Mouse (Mus musculus) embryonic facial prominence, embryonic 13.5 days (tissue): ENCODE results near the gene Polg. TPM values are rescaled to one million over a fixed set of nuclear protein-coding genes. Genes with fewer than 3 reads are reported as not detected.

Source experiments
- ATAC-seq: fragments of 200-750 bp; cut with Nextera tagmentation; 2 replicates; pipeline ENCODE4 v1.8.0; 2017; ENCODE audit warnings: low read depth; ENCODE audit not compliant: insufficient number of reproducible peaks, insufficient read depth, low FRiP score, low TSS enrichment
- H3K27ac ChIP-seq: fragments of 300-500 bp; sonication (generic); 2 replicates; pipeline ENCODE4 v1.5.1; 2015; ENCODE audit warnings: moderate library complexity, mild to moderate bottlenecking, inconsistent platforms
- H3K27me3 ChIP-seq: fragments of 300-500 bp; sonication (generic); 2 replicates; pipeline ENCODE4 v1.6.1; 2015; ENCODE audit warnings: mild to moderate bottlenecking, inconsistent platforms
- H3K36me3 ChIP-seq: fragments of 300-500 bp; sonication (generic); 2 replicates; pipeline ENCODE4 v1.6.1; 2015; ENCODE audit warnings: mild to moderate bottlenecking, inconsistent platforms
- H3K4me1 ChIP-seq: fragments of 300-500 bp; sonication (generic); 2 replicates; pipeline ENCODE4 v1.6.1; 2015; ENCODE audit warnings: inconsistent platforms
- H3K4me2 ChIP-seq: fragments of 300-500 bp; sonication (generic); 2 replicates; pipeline ENCODE4 v1.6.1; 2015; ENCODE audit warnings: moderate library complexity, mild to moderate bottlenecking, inconsistent platforms
- H3K4me3 ChIP-seq: fragments of 300-500 bp; sonication (generic); 2 replicates; pipeline ENCODE4 v1.5.1; 2015; ENCODE audit warnings: mild to moderate bottlenecking, inconsistent platforms
- H3K9ac ChIP-seq: fragments of 300-500 bp; sonication (generic); 2 replicates; pipeline ENCODE4 v1.6.1; 2015; ENCODE audit warnings: mild to moderate bottlenecking, inconsistent platforms
- H3K9me3 ChIP-seq: fragments of 300-500 bp; sonication (generic); 2 replicates; pipeline ENCODE4 v1.6.1; 2016; ENCODE audit warnings: inconsistent platforms
- WGBS: fragments of 180-500 bp; shearing (Covaris S2); methylation state at CpG from one replicate; pipeline ENCODE4 v1.1.7; 2015; ENCODE audit warnings: mixed read lengths; 5-methylcytosine and 5-hydroxymethylcytosine counted together
- polyA plus RNA-seq: library from polyadenylated mRNA; unstranded; fragments of >200 nt; fragmentation: Nextera tagmentation; extraction: Ambion mirVana; gene quantifications from 2 replicates; pipeline ENCODE4 v1.2.1, GENCODE M21; 2015

Gene Polg
- polyA plus RNA-seq = 28.8 and 33.0 TPM in 2 replicates

DNA sequence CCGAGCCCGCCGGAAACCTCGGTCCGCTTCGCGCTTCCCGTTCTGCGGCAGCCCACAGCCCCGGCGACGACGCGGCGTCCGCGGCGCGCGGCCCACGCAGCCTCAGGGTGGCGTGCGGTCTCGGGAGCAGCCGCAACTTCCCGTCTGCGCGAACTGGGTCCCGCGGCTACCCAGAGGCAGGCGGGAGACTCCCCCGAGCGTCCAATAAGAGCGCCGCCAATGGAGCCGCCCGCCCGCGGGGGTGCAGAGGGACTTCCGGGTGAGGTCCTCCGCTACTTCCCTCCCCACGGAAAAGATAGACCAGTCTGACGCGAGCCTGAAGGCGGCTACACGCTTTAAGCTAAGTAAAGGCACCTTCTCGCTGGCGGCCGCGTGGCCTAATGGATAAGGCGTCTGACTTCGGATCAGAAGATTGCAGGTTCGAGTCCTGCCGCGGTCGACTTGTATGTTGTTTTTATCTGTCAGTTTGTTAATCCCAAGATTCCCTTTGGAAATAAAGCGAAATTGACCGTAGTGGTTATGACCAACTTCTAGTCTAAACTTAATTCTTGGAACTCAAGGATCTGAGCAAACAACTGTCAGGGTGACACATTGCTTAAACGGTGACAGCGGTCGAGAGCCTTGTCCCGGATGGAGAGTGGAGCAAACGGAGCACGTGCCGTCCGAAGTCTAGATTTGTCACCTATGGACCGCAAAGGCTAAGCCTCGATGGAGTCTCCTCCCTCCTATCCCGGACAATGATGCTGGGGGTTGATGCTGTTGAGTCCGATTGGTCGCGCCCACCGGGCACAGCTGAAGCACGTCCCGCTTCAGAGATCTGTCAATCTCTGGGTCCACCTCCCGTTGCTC, at the start of gene Polg:
Polg (minus strand) TSS at position 310 of the 849 bp plus-strand sequence.
- ATAC-seq = peak; percentile 95
- Histone ChIP-seq H3K9ac (peak within 1 kb of the TSS; percentile 91), H3K4me1 (peaks cover 26% of the 10 kb centered on the region), H3K9me3 (no peaks in the 10 kb centered on the region), H3K27me3 (peaks cover 14% of the 10 kb centered on the region), H3K4me3 (peak within 1 kb of the TSS; percentile 86), H3K4me2 (peak within 1 kb of the TSS; percentile 87), H3K27ac (peak within 1 kb of the TSS; percentile 82), H3K36me3 (peaks cover 23% of the 10 kb centered on the region)
- WGBS = under 1% methylated on average over 76 of the region's 76 CpGs

- Histone ChIP-seq H3K4me1 (peaks cover 23% of the 10 kb centered on the region), H3K4me2 (peak overlapping the region; percentile 70), H3K27ac (no peak overlapping the region), H3K36me3 (no peaks in the 10 kb centered on the region), H3K9me3 (no peaks in the 10 kb centered on the region), H3K27me3 (peaks cover 99% of the 10 kb centered on the region), H3K4me3 (peak overlapping the region; percentile 47), H3K9ac (no peak overlapping the region)
- no peak for ATAC-seq
- WGBS = 32% methylated on average over 9 of the region's 9 CpGs
These were observed 49.7 kb upstream of the Polg start for GRCm38 (mm10) chr7:79515861-79516260.

- 2% methylated on average over 56 of the region's 57 CpGs for WGBS
- H3K27ac ChIP-seq = no peak overlapping the region
- ATAC-seq = no peak
These were observed 49.1 kb upstream of the Polg start for GRCm38 (mm10) chr7:79515221-79515743.

DNA sequence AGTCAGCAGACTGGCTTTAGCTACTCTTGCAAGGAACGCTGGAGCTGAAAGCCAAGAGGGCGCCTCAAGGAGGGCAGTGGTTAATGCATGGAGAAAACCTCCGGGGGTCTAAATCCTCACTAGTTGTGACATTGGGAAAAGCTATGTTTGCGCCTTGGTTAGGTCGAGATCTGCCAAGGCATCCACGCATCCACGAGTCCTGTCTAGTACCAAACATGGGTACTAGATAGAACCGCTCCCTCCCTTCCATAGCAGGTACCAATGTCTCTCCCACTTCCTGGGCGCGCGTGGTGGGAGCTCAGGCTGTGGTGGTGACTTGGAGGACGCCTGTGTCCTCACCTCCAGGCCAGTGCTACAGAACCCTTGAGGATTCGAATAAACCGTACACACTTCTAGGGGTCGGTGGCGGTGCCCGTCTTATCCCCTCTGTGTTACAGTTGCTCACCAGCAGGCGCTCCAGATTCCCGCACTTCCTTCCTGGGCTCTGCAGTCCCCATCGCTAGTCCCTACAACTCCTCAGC, 48.3 kb upstream of the Polg start:
- no peak overlapping the region for H3K27ac ChIP-seq
- WGBS = 4% methylated on average over 20 of the region's 20 CpGs
- H3K4me1 ChIP-seq = peaks cover 13% of the 10 kb centered on the region
- no peak overlapping the region for H3K4me2 ChIP-seq
- peaks cover 100% of the 10 kb centered on the region for H3K27me3 ChIP-seq
- no peaks in the 10 kb centered on the region for H3K9me3 ChIP-seq
- H3K36me3 ChIP-seq = no peaks in the 10 kb centered on the region
- H3K9ac ChIP-seq = no peak overlapping the region
- no peak for ATAC-seq
- H3K4me3 ChIP-seq = no peak overlapping the region

More at GRCm38 (mm10) chr7:79515221-79515743, 49.1 kb upstream of the Polg start:
- Histone ChIP-seq H3K4me1 (peaks cover 18% of the 10 kb centered on the region), H3K4me3 (peak overlapping the region; percentile 47), H3K9ac (peak overlapping the region; percentile 62; the same call in 1 of the 2 replicates), H3K9me3 (no peaks in the 10 kb centered on the region), H3K36me3 (no peaks in the 10 kb centered on the region), H3K4me2 (peak overlapping the region; percentile 70), H3K27me3 (peaks cover 99% of the 10 kb centered on the region)

- Histone ChIP-seq H3K4me1 (peaks cover 18% of the 10 kb centered on the region), H3K27ac (no peak overlapping the region), H3K9ac (no peak overlapping the region), H3K4me3 (no peak overlapping the region), H3K36me3 (no peaks in the 10 kb centered on the region), H3K27me3 (peaks cover 100% of the 10 kb centered on the region), H3K9me3 (no peaks in the 10 kb centered on the region), H3K4me2 (no peak overlapping the region)
- no peak for ATAC-seq
- WGBS = 16% methylated on average over 2 of the region's 2 CpGs
These were observed 47.3 kb upstream of the Polg start for GRCm38 (mm10) chr7:79513466-79513865.

GRCm38 (mm10) chr7:79512496-79512895, 46.3 kb upstream of the Polg start:
- no peak overlapping the region for H3K4me3 ChIP-seq
- no peak overlapping the region for H3K27ac ChIP-seq
- H3K4me1 ChIP-seq = peaks cover 14% of the 10 kb centered on the region
- no peak overlapping the region for H3K4me2 ChIP-seq
- H3K27me3 ChIP-seq = peaks cover 100% of the 10 kb centered on the region
- no peak overlapping the region for H3K9ac ChIP-seq
- WGBS = 3% methylated on average over 4 of the region's 4 CpGs
- no peaks in the 10 kb centered on the region for H3K9me3 ChIP-seq
- no peak for ATAC-seq
- H3K36me3 ChIP-seq = no peaks in the 10 kb centered on the region

- Histone ChIP-seq H3K4me3 (no peak overlapping the region), H3K4me2 (no peak overlapping the region), H3K36me3 (no peaks in the 10 kb centered on the region), H3K27me3 (peaks cover 100% of the 10 kb centered on the region), H3K4me1 (peaks cover 14% of the 10 kb centered on the region), H3K27ac (no peak overlapping the region), H3K9ac (no peak overlapping the region), H3K9me3 (no peaks in the 10 kb centered on the region)
- no peak for ATAC-seq
- WGBS = 7% methylated on average over 5 of the region's 5 CpGs
These were observed 45.5 kb upstream of the Polg start for GRCm38 (mm10) chr7:79511656-79512055.

- Histone ChIP-seq H3K9me3 (no peaks in the 10 kb centered on the region), H3K4me1 (peaks cover 14% of the 10 kb centered on the region), H3K27ac (no peak overlapping the region), H3K36me3 (no peaks in the 10 kb centered on the region), H3K27me3 (peaks cover 100% of the 10 kb centered on the region), H3K4me3 (no peak overlapping the region), H3K4me2 (no peak overlapping the region), H3K9ac (no peak overlapping the region)
- WGBS = 12% methylated on average over 7 of the region's 7 CpGs
- no peak for ATAC-seq
These were observed 45.0 kb upstream of the Polg start for GRCm38 (mm10) chr7:79511181-79511580.

- H3K4me3 ChIP-seq = no peak overlapping the region
- no peak for ATAC-seq
- H3K27me3 ChIP-seq = peaks cover 100% of the 10 kb centered on the region
- H3K36me3 ChIP-seq = no peaks in the 10 kb centered on the region
- H3K4me2 ChIP-seq = no peak overlapping the region
- WGBS = 23% methylated on average over 3 of the region's 3 CpGs
- no peak overlapping the region for H3K27ac ChIP-seq
- peaks cover 19% of the 10 kb centered on the region for H3K4me1 ChIP-seq
- H3K9me3 ChIP-seq = no peaks in the 10 kb centered on the region
- H3K9ac ChIP-seq = no peak overlapping the region
These were observed 44.5 kb upstream of the Polg start for GRCm38 (mm10) chr7:79510686-79511085.

- peaks cover 16% of the 10 kb centered on the region for H3K4me1 ChIP-seq
- no peak overlapping the region for H3K9ac ChIP-seq
- H3K27me3 ChIP-seq = peaks cover 100% of the 10 kb centered on the region
- no peak for ATAC-seq
- no peak overlapping the region for H3K4me3 ChIP-seq
- no peaks in the 10 kb centered on the region for H3K36me3 ChIP-seq
- H3K4me2 ChIP-seq = no peak overlapping the region
- no peak overlapping the region for H3K27ac ChIP-seq
- 2% methylated on average over 12 of the region's 12 CpGs for WGBS
- no peaks in the 10 kb centered on the region for H3K9me3 ChIP-seq
These were observed 43.5 kb upstream of the Polg start for GRCm38 (mm10) chr7:79509710-79510109.

DNA sequence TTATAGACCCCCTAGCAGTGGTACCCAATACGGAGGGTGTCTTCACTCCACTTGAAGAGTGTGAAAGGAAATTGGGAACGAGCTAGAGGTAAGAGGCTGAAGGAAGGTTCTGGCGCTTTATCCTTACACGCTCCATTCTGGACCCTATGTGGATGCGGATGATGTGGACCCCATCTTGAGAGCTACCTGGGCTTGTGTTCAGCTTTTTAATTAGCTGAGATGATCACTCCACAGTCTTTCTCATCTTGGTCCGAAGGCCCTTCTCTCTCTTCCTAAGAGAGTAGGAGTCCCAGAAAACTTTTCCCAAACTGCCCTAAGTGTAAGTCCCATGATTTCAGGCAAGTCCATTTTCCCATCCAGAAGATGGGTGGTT, 43.1 kb upstream of the Polg start:
- WGBS = 5% methylated on average over 6 of the region's 6 CpGs
- Histone ChIP-seq H3K4me1 (peaks cover 19% of the 10 kb centered on the region), H3K36me3 (no peaks in the 10 kb centered on the region), H3K4me3 (peak overlapping the region; percentile 37; the same call in 1 of the 2 replicates), H3K27me3 (peaks cover 100% of the 10 kb centered on the region), H3K9me3 (no peaks in the 10 kb centered on the region), H3K9ac (no peak overlapping the region), H3K4me2 (no peak overlapping the region), H3K27ac (no peak overlapping the region)
- no peak for ATAC-seq
